ENCODE assay signal across 9 mouse cellular contexts in the genomic region with DNA sequence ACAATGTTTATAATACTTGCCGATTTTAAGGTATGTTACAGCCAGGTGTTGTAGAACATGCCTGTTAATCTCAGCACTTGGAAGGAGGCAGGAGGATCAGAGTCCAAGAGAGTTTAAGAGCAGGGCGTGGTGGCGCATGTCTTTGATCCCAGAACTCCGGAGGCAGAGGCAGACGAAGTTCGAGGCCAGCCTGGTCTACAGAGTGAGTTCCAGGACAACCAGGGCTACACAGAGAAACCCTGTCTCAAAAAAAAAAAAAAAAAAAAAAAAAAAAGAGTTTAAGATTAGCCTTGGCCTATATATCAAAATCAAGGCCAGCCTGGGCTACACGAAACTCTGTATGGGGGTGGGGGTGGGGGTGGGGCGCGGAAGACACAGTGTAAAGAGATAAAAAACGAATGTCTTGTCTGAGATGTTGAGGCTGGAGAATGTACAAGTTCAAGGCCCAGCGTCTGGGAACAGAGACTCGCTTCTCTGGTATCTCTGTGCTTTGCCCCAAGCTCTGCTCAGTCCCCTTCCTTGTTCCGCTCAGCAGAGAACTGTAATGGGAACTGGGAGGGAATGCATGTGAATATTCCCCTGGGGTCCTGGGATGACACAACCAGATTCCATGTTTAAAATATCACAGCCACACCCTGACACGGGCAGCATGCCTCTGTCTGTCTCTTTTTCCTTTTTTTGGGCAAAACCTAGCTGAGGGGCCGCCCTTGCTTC. TPM values are rescaled to one million over a fixed set of nuclear protein-coding genes. Genes with fewer than 3 reads are reported as not detected.
DNase-seq lines count a peak whose midpoint lies in the region; ATAC-seq lines count a peak whose summit lies in the region.
"Had no signal": no experiment of that assay in that cellular context is flagged by ENCODE, and none has a peak within 500 bp of the region (broad histone marks: within the 10 kb centered on the region; RNA-seq: fewer than 3 reads in every experiment).

No protein-coding gene starts in this region.

- 0 out of 2 replicates have a peak overlapping the region, but pooled peaks have one; percentile 99 for H3K27ac ChIP-seq in kidney, embryonic 15.5 days
- peak overlapping the region; percentile 98; the same call in 1 of the 2 replicates for H3K27ac ChIP-seq in hindbrain, embryonic 13.5 days
- H3K27ac ChIP-seq in midbrain, embryonic 13.5 days = no peak overlapping the region
- H3K27ac ChIP-seq: embryonic facial prominence, embryonic 12.5 days had no signal

- no peak for ATAC-seq in kidney, embryonic 15.5 days (replicated peaks; ENCODE audit: low FRiP score)
- ATAC-seq in hindbrain, embryonic 13.5 days (ENCODE audit: low FRiP score) = no peak
- ATAC-seq in midbrain, embryonic 13.5 days = no peak

- H3K4me1 ChIP-seq in kidney, embryonic 15.5 days = peaks cover 36% of the 10 kb centered on the region
- peaks cover 24% of the 10 kb centered on the region for H3K4me1 ChIP-seq in hindbrain, embryonic 13.5 days (replicated peaks)
- peaks cover 22% of the 10 kb centered on the region for H3K4me1 ChIP-seq in midbrain, embryonic 13.5 days (replicated peaks)

- 57% methylated on average over 15 of the region's 15 CpGs for WGBS in kidney, embryonic 15.5 days
- 63% methylated on average over 15 of the region's 15 CpGs for WGBS in hindbrain, embryonic 13.5 days
- 59% methylated on average over 15 of the region's 15 CpGs for WGBS in midbrain, embryonic 13.5 days

- no peaks in the 10 kb centered on the region for H3K9me3 ChIP-seq in kidney, embryonic 15.5 days (replicated peaks)
- H3K9me3 ChIP-seq in hindbrain, embryonic 13.5 days = no peaks in the 10 kb centered on the region
- H3K9me3 ChIP-seq in midbrain, embryonic 13.5 days = no peaks in the 10 kb centered on the region
- H3K9me3 ChIP-seq: embryonic facial prominence, embryonic 12.5 days had no signal

- peak overlapping the region; percentile 83; the same call in 1 of the 2 replicates for H3K4me3 ChIP-seq in kidney, embryonic 15.5 days (replicated peaks)
- no peak overlapping the region for H3K4me3 ChIP-seq in hindbrain, embryonic 13.5 days
- no peak overlapping the region for H3K4me3 ChIP-seq in midbrain, embryonic 13.5 days (replicated peaks)

- no peaks in the 10 kb centered on the region for H3K36me3 ChIP-seq in kidney, embryonic 15.5 days
- H3K36me3 ChIP-seq in hindbrain, embryonic 13.5 days = no peaks in the 10 kb centered on the region
- no peaks in the 10 kb centered on the region for H3K36me3 ChIP-seq in midbrain, embryonic 13.5 days
- H3K36me3 ChIP-seq: embryonic facial prominence, embryonic 12.5 days had no signal

- peak overlapping the region; percentile 90 for H3K4me2 ChIP-seq in kidney, embryonic 15.5 days
- H3K4me2 ChIP-seq in hindbrain, embryonic 13.5 days = no peak overlapping the region; the same call in 1 of the 2 replicates
- peak overlapping the region; percentile 84; the same call in 1 of the 2 replicates for H3K4me2 ChIP-seq in midbrain, embryonic 13.5 days (replicated peaks)

- DNase-seq in adrenal gland, postnatal 10 days = peak; percentile 11
- DNase-seq in adrenal gland, postnatal 25 days = no peak
- DNase-seq in kidney, postnatal 36 days = no peak
- DNase-seq in right cerebral cortex, adult 18-20 months = no peak
- DNase-seq in spleen, postnatal 10 days (ENCODE audit: low spot score in 2 of 2) = no peak

- no peak overlapping the region for H3K9ac ChIP-seq in kidney, embryonic 15.5 days
- H3K9ac ChIP-seq in hindbrain, embryonic 13.5 days = no peak overlapping the region
- no peak overlapping the region for H3K9ac ChIP-seq in midbrain, embryonic 13.5 days (replicated peaks)
- H3K9ac ChIP-seq: embryonic facial prominence, embryonic 12.5 days had no signal

- H3K27me3 ChIP-seq in kidney, embryonic 15.5 days = no peaks in the 10 kb centered on the region
- no peaks in the 10 kb centered on the region for H3K27me3 ChIP-seq in hindbrain, embryonic 13.5 days
- no peaks in the 10 kb centered on the region for H3K27me3 ChIP-seq in midbrain, embryonic 13.5 days
- H3K27me3 ChIP-seq: embryonic facial prominence, embryonic 12.5 days had no signal

RNA-seq across cellular contexts. Expression of a gene that starts 1.3 kb away (rescaled TPM):
- total RNA-seq in adrenal gland, postnatal 10 days (2021) = 100 to 1,000 TPM; 107 to 122 TPM
- total RNA-seq in adrenal gland, postnatal 25 days (2021) = 103 and 142 TPM in 2 replicates
- 104 and 108 TPM in 2 replicates for polyA plus RNA-seq in kidney, embryonic 15.5 days (2015; fragmentation: Nextera tagmentation; extraction: Ambion mirVana)
- 131 and 137 TPM in 2 replicates for polyA plus RNA-seq in hindbrain, embryonic 13.5 days (2015; fragmentation: Nextera tagmentation; extraction: Ambion mirVana)
- 136 and 137 TPM in 2 replicates for polyA plus RNA-seq in midbrain, embryonic 13.5 days (2015; fragmentation: Nextera tagmentation; extraction: Ambion mirVana)

RNA-seq across cellular contexts. Expression of a gene that starts 15.3 kb away (rescaled TPM):
- 100 to 1,000 TPM; 958 to 975 TPM for total RNA-seq in adrenal gland, postnatal 10 days (2021)
- total RNA-seq in adrenal gland, postnatal 25 days (2021) = 741 and 851 TPM in 2 replicates
- 565 and 652 TPM in 2 replicates for polyA plus RNA-seq in kidney, embryonic 15.5 days (2015; fragmentation: Nextera tagmentation; extraction: Ambion mirVana)
- 369 and 380 TPM in 2 replicates for polyA plus RNA-seq in hindbrain, embryonic 13.5 days (2015; fragmentation: Nextera tagmentation; extraction: Ambion mirVana)
- 363 and 377 TPM in 2 replicates for polyA plus RNA-seq in midbrain, embryonic 13.5 days (2015; fragmentation: Nextera tagmentation; extraction: Ambion mirVana)

RNA-seq across cellular contexts. Expression of a gene that starts 21.8 kb away (rescaled TPM):
- total RNA-seq in adrenal gland, postnatal 10 days (2021) = under 1 TPM in 1 of 2 experiments, not detected in 1; 0.51 TPM
- not detected in 2 replicates for total RNA-seq in adrenal gland, postnatal 25 days (2021)
- 0.62 and 0.67 TPM in 2 replicates for polyA plus RNA-seq in kidney, embryonic 15.5 days (2015; fragmentation: Nextera tagmentation; extraction: Ambion mirVana)
- polyA plus RNA-seq in hindbrain, embryonic 13.5 days (2015; fragmentation: Nextera tagmentation; extraction: Ambion mirVana) = 0.68 and 0.79 TPM in 2 replicates
- polyA plus RNA-seq in midbrain, embryonic 13.5 days (2015; fragmentation: Nextera tagmentation; extraction: Ambion mirVana) = 0.81 and 1.1 TPM in 2 replicates
- polyA plus RNA-seq: embryonic facial prominence, embryonic 12.5 days had no signal

RNA-seq across cellular contexts. Expression of a gene that starts 31.2 kb away (rescaled TPM):
- 10 to 100 TPM; 19.9 to 20.0 TPM for total RNA-seq in adrenal gland, postnatal 10 days (2021)
- 19.5 and 22.6 TPM in 2 replicates for total RNA-seq in adrenal gland, postnatal 25 days (2021)
- polyA plus RNA-seq in kidney, embryonic 15.5 days (2015; fragmentation: Nextera tagmentation; extraction: Ambion mirVana) = 19.2 and 19.5 TPM in 2 replicates
- 17.6 and 18.3 TPM in 2 replicates for polyA plus RNA-seq in hindbrain, embryonic 13.5 days (2015; fragmentation: Nextera tagmentation; extraction: Ambion mirVana)
- polyA plus RNA-seq in midbrain, embryonic 13.5 days (2015; fragmentation: Nextera tagmentation; extraction: Ambion mirVana) = 19.0 and 19.6 TPM in 2 replicates

RNA-seq across cellular contexts. Expression of a gene that starts 43.1 kb away (rescaled TPM):
- total RNA-seq in adrenal gland, postnatal 10 days (2021) = 1 to 10 TPM; 2.0 to 3.1 TPM
- 5.1 and 5.5 TPM in 2 replicates for total RNA-seq in adrenal gland, postnatal 25 days (2021)
- 7.4 and 7.5 TPM in 2 replicates for polyA plus RNA-seq in kidney, embryonic 15.5 days (2015; fragmentation: Nextera tagmentation; extraction: Ambion mirVana)
- polyA plus RNA-seq in hindbrain, embryonic 13.5 days (2015; fragmentation: Nextera tagmentation; extraction: Ambion mirVana) = 28.9 and 29.2 TPM in 2 replicates
- polyA plus RNA-seq in midbrain, embryonic 13.5 days (2015; fragmentation: Nextera tagmentation; extraction: Ambion mirVana) = 23.2 and 24.8 TPM in 2 replicates
